Mouse (Mus musculus): ENCODE measurements around the gene Ptprh.

DNA sequence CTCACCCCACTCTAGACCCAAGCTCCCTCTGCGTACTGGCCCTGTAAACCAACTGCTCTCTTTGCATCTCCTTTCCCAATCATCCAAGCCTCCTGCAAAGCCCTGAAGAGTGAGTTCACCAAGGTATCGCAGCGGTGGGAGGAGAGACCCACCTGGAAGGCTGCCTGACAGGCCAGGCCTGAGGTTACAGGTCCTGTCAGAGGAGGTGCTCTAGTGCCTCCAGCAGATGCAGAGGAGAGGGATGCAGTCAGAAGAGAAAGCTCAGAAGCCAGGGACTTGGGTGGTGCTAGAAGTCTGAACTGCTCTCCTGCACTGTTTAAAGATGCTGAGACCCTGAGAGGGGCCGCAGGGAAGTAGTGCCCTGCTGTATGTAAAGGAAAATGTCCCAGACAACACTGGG lies 104.8 kb downstream of the Ptprh start:
- TF ChIP-seq CTCF (IDR thresholded peaks at IDR 0.05; ENCODE audit: low read depth) (no peak), EP300 (IDR thresholded peaks at IDR 0.05; ENCODE audit: low read depth) (no peak)
